Mouse (Mus musculus) hindbrain, embryonic 11.5 days (tissue): ENCODE data around the gene Mtcl1. TPM values are rescaled to one million over a fixed set of nuclear protein-coding genes. Genes with fewer than 3 reads are reported as not detected.

ENCODE experiments used
- ATAC-seq: fragments of 200-750 bp; cut with Nextera tagmentation; 2 replicates; pipeline ENCODE4 v1.8.0; 2017; ENCODE audit warnings: mild to moderate bottlenecking, moderate TSS enrichment, moderate library complexity; ENCODE audit not compliant: low FRiP score
- DNase-seq: peaks from one replicate; pipeline ENCODE4 v3.0.0-alpha.2; 2015; ENCODE audit warnings: low spot score
- H3K27ac ChIP-seq: fragments of 300-500 bp; sonication (generic); 2 replicates; pipeline ENCODE4 v1.5.1; 2014; ENCODE audit warnings: mild to moderate bottlenecking, low read depth, low read length
- H3K27me3 ChIP-seq: fragments of 300-500 bp; sonication (generic); 2 replicates; pipeline ENCODE4 v1.6.1; 2014; ENCODE audit warnings: mild to moderate bottlenecking, low read length, moderate library complexity, mixed read lengths; ENCODE audit not compliant: control insufficient read depth, insufficient read depth
- H3K36me3 ChIP-seq: fragments of 300-500 bp; sonication (generic); 2 replicates; pipeline ENCODE4 v1.6.1; 2014; ENCODE audit warnings: mild to moderate bottlenecking, low read length, moderate library complexity, mixed read lengths; ENCODE audit not compliant: control insufficient read depth, insufficient read depth
- H3K4me1 ChIP-seq: fragments of 300-500 bp; sonication (generic); replicated peaks from 2 replicates; pipeline ENCODE4 v1.6.1; 2014; ENCODE audit warnings: low read length, mixed read lengths; ENCODE audit not compliant: control insufficient read depth, insufficient read depth
- H3K4me2 ChIP-seq: fragments of 300-500 bp; sonication (generic); replicated peaks from 2 replicates; pipeline ENCODE4 v1.6.1; 2014; ENCODE audit warnings: mild to moderate bottlenecking, low read depth, low read length
- H3K4me3 ChIP-seq: fragments of 300-500 bp; sonication (generic); 2 replicates; pipeline ENCODE4 v1.5.1; 2014; ENCODE audit warnings: low read depth, low read length
- H3K9ac ChIP-seq: fragments of 300-500 bp; sonication (generic); 2 replicates; pipeline ENCODE4 v1.6.1; 2014; ENCODE audit warnings: low read depth, low read length
- H3K9me3 ChIP-seq: fragments of 300-500 bp; sonication (generic); 2 replicates; pipeline ENCODE4 v1.6.1; 2016; ENCODE audit warnings: low read length; ENCODE audit not compliant: control insufficient read depth
- whole genome bisulfite sequencing: fragments of 180-500 bp; shearing (Covaris S2); extraction: QIAGEN DNeasy Blood & Tissue Kit; methylation state at CpG from one replicate; pipeline ENCODE4 v1.1.7; 2014; 5-methylcytosine and 5-hydroxymethylcytosine counted together
- polyA plus RNA-seq: library from polyadenylated mRNA; unstranded; fragments of >200 nt; fragmentation: Nextera tagmentation; extraction: Ambion mirVana; gene quantifications from 2 replicates; pipeline ENCODE4 v1.2.1, GENCODE M21; 2014

The Mtcl1 gene
- polyA plus RNA-seq, 1 experiment from 2014 or later = 59.8 TPM

GRCm38 (mm10) chr17:66481295-66481694 is 31.7 kb upstream of the Mtcl1 start:
- H3K4me1 ChIP-seq = peaks cover 3% of the 10 kb centered on the region

DNA sequence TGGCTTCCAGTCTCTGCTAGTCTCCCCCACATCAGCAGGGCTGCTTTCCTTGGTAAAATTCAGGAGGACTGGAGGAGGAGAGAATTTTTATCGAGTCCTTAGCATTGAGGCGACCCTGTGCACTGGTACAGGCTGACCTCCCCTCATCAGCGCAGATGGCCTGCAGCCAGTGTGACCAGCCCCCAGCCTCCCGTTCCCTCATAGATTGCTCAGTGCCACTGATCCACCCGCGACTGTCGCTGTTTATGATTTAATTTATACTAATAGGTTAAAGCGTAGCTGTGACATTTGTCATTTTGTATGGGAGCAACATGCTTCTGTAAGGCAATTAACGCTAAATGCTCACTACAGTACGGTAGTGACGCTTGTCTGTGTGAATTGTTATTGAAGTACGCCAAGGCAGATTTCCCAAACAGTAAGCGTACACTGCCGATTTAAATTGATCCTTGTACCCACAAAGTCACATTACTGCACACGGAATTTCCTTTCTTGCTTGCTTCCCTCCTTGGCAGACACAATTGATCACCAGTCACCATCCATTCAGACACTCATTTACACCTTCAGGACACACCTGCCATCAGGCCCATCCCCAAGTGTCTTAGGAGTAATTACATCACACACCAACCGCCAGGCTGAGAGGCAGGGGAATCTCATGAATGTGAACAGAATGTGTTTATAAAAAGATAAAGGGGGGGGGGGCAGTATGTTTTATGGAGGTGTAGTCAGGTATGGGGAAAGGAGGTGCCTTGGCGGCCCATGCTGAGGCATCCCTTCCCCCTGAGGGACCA is 31.1 kb upstream of the Mtcl1 start:
- H3K4me2 ChIP-seq = peak overlapping the region; percentile 39
- DNase-seq = no peak

More at GRCm38 (mm10) chr17:66481295-66481694, 31.7 kb upstream of the Mtcl1 start:
- DNase-seq (no peak), ATAC-seq (no peak)
- H3K4me2 ChIP-seq = no peak overlapping the region
- WGBS = 66% methylated on average over 4 of the region's 5 CpGs
- no peaks in the 10 kb centered on the region for H3K27me3 ChIP-seq
- H3K9me3 ChIP-seq = no peaks in the 10 kb centered on the region
- H3K4me3 ChIP-seq = no peak overlapping the region
- no peak overlapping the region for H3K9ac ChIP-seq
- H3K27ac ChIP-seq = peak overlapping the region; percentile 96
- no peaks in the 10 kb centered on the region for H3K36me3 ChIP-seq

DNA sequence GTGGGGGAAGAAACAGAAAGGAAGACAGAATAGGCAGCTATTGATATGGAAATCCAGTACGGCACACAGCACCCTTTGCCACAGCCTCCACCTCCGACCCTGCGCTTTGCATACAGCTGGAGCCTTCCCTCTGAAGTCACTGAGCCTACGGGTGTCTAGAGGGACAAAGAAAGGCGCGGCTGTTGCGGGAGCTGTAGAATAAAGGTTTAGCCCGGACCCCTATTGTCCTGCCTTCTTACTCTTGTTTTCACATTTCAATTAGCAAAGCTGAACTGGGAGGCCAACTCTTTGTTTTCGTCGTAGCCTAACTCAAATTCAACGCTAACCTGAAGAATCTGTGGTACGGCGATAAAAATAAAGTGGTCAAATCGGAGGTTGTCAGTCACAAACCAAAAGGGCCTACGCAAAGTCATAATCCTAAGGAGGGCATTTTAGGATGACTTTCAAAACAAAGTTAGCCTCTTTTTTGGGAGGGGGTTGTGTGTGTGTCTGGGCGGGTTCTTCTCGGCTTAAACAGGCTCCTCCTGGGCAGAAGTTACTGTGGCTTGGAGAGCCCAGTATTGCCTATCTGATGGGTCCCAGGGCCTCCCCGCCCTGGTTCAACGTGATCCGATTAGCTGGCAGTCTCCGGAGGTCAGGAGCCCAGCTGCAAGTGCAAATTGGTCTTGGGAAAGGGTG is 30.4 kb upstream of the Mtcl1 start:
- peaks cover 3% of the 10 kb centered on the region for H3K4me1 ChIP-seq
- WGBS = 3% methylated on average over 21 of the region's 21 CpGs

More for the DNA sequence above, 31.1 kb upstream of the Mtcl1 start:
- 17% methylated on average over 17 of the region's 17 CpGs for WGBS
- H3K36me3 ChIP-seq = no peaks in the 10 kb centered on the region
- H3K4me1 ChIP-seq = peaks cover 3% of the 10 kb centered on the region
- H3K9me3 ChIP-seq = no peaks in the 10 kb centered on the region
- peak overlapping the region; percentile 96 for H3K27ac ChIP-seq
- peak; percentile 63 for ATAC-seq
- peak overlapping the region; percentile 38; the same call in 1 of the 2 replicates for H3K9ac ChIP-seq
- no peak overlapping the region; the same call in 1 of the 2 replicates for H3K4me3 ChIP-seq
- no peaks in the 10 kb centered on the region for H3K27me3 ChIP-seq

GRCm38 (mm10) chr17:66479311-66479710 is 29.8 kb upstream of the Mtcl1 start:
- Histone ChIP-seq H3K4me2 (peak overlapping the region; percentile 39), H3K36me3 (no peaks in the 10 kb centered on the region), H3K27ac (peak overlapping the region; percentile 96), H3K27me3 (no peaks in the 10 kb centered on the region), H3K9ac (peak overlapping the region; percentile 38), H3K4me1 (peaks cover 3% of the 10 kb centered on the region), H3K4me3 (peak overlapping the region; percentile 14), H3K9me3 (no peaks in the 10 kb centered on the region)
- peak; percentile 86 for ATAC-seq
- WGBS = 10% methylated on average over 13 of the region's 13 CpGs
- DNase-seq = peak; percentile 76

More for the DNA sequence above, 30.4 kb upstream of the Mtcl1 start:
- H3K9ac ChIP-seq = peak overlapping the region; percentile 38; the same call in 1 of the 2 replicates
- no peaks in the 10 kb centered on the region for H3K27me3 ChIP-seq
- H3K4me2 ChIP-seq = peak overlapping the region; percentile 39
- H3K27ac ChIP-seq = peak overlapping the region; percentile 96
- no peaks in the 10 kb centered on the region for H3K36me3 ChIP-seq
- peak overlapping the region; percentile 14; the same call in 1 of the 2 replicates for H3K4me3 ChIP-seq
- ATAC-seq (peak; percentile 94), DNase-seq (peak; percentile 87)
- H3K9me3 ChIP-seq = no peaks in the 10 kb centered on the region

DNA sequence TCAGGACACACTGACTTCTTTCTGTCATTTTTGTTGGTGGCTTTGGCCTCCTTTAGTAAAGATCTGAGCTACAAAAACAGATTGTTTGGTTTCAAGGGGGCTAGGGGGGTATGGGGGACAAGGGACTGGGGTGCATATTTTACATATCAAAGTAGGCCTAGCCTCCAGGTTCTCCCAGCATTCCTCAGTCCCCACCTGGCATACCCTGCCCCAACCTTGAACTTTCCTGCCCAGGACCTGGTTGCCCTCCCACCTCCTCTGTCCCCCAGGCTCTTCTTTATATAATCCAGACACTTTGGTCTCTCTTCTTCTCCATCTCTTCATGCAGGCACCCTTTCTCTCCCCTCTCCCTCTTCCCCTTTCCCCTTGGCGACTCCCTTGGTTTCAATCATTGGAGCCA is 23.7 kb upstream of the Mtcl1 start:
- Histone ChIP-seq H3K36me3 (no peaks in the 10 kb centered on the region), H3K4me2 (no peak overlapping the region), H3K9ac (no peak overlapping the region), H3K9me3 (no peaks in the 10 kb centered on the region), H3K27ac (no peak overlapping the region), H3K4me1 (no peaks in the 10 kb centered on the region), H3K27me3 (no peaks in the 10 kb centered on the region), H3K4me3 (no peak overlapping the region)
- 83% methylated on average over 1 of the region's 1 CpGs for WGBS
- DNase-seq (no peak), ATAC-seq (no peak)

- Histone ChIP-seq H3K27me3 (no peaks in the 10 kb centered on the region), H3K9me3 (no peaks in the 10 kb centered on the region), H3K36me3 (no peaks in the 10 kb centered on the region), H3K4me1 (no peaks in the 10 kb centered on the region), H3K27ac (no peak overlapping the region), H3K9ac (no peak overlapping the region), H3K4me3 (no peak overlapping the region), H3K4me2 (no peak overlapping the region)
- DNase-seq (no peak), ATAC-seq (no peak)
- WGBS = 85% methylated on average over 5 of the region's 5 CpGs
Observed at GRCm38 (mm10) chr17:66471775-66472174, 22.2 kb upstream of the Mtcl1 start.

DNA sequence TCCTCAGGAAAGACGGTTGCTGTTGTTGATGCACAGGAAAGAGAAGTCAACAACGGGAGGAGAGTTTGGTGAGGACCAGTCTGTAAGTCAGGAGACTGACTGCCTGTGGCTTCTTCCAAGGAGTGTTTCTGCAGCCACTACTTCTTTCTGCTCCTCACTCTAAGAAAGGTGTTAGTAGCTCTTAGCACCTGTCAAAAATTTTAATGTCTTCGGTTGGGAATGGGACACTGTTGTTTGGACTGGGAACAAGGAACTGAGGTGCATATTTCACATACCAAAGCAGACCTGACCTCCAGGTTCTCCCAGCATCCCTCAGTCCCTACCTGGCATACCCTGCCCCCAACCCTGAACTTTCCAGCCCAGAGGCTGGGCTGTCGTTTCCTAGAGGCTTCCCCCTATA is 21.7 kb upstream of the Mtcl1 start:
- DNase-seq = no peak
- no peaks in the 10 kb centered on the region for H3K4me1 ChIP-seq

DNA sequence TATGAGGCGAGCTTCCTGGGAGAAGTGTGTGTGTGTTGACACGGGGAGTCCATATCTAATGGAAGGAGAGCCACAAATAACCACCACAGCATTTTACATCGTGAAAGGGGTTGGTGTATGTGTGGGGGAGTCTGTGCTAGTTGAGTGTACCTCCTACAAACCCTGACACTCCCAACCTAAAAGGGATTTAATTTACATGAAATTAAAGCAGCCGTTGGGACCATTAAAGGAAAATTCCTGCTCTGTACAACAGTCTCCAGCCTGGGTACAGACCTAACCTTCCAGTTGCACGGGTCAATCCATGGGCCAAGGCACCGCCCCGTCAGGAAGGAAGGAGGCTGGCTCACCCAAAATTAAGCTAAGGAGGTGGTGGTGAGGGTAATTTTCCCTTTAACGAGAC is 20.5 kb upstream of the Mtcl1 start:
- Histone ChIP-seq H3K9ac (no peak overlapping the region), H3K4me3 (no peak overlapping the region), H3K27me3 (no peaks in the 10 kb centered on the region), H3K36me3 (no peaks in the 10 kb centered on the region), H3K4me2 (no peak overlapping the region), H3K9me3 (no peaks in the 10 kb centered on the region), H3K27ac (no peak overlapping the region), H3K4me1 (no peaks in the 10 kb centered on the region)
- ATAC-seq (no peak), DNase-seq (no peak)
- 40% methylated on average over 8 of the region's 8 CpGs for WGBS

More for the DNA sequence above, 21.7 kb upstream of the Mtcl1 start:
- Histone ChIP-seq H3K27me3 (no peaks in the 10 kb centered on the region), H3K9ac (no peak overlapping the region), H3K27ac (no peak overlapping the region), H3K4me3 (no peak overlapping the region), H3K9me3 (no peaks in the 10 kb centered on the region), H3K4me2 (no peak overlapping the region), H3K36me3 (no peaks in the 10 kb centered on the region)
- WGBS = 87% methylated on average over 4 of the region's 4 CpGs
- ATAC-seq = no peak
